Mouse (Mus musculus) frontal cortex, adult 2 months (tissue): ENCODE data around the gene 4930578G10Rik. TPM values are rescaled to one million over a fixed set of nuclear protein-coding genes. Genes with fewer than 3 reads are reported as not detected.
A peak's percentile ranks its signal among the peaks of the same experiment; 100 is the strongest.
"Not testable (repeated sequence)": the region's sequence is repeated elsewhere in the genome, so short reads cannot be mapped to it uniquely, and the experiment has no call there.

Experiments
- DNase-seq, 2 experiments: peaks; one replicate each; pipeline ENCODE4 v3.0.0; 2022; ENCODE audit warnings: low spot score in 1 of 2; ENCODE audit errors: extremely low spot score in 1 of 2
- polyA plus RNA-seq: library from polyadenylated mRNA; depleted of rRNA; stranded (reverse); fragments of >200 nt; gene quantifications from 2 replicates; pipeline ENCODE4 v1.2.3, GENCODE M21; 2012; rRNA removed

Gene 4930578G10Rik
- 0.92 and 1.3 TPM in 2 replicates for polyA plus RNA-seq

DNA sequence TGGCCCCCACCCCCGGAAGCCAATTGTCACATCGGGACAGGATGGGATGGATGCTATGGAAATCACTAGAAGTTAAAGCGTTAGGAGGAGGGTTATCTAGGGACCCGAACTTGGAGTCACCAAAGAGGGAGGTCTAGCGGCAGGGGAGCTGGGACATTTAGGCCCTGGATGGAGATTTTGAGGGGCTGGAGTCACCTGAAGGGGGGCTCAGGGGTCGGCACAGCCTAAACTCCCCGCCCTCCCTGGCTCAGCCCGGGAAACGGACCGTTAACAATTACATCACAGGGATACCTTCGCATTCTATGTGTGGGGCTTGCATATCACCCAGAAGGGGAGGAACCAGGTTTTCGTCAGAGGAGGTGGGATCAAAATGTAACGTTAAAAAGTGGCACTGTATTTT lies at the start of gene 4930578G10Rik:
TSS of gene 4930578G10Rik (plus strand) at position 301 of the 400 bp plus-strand sequence.
- DNase-seq: not testable (repeated sequence)

DNA sequence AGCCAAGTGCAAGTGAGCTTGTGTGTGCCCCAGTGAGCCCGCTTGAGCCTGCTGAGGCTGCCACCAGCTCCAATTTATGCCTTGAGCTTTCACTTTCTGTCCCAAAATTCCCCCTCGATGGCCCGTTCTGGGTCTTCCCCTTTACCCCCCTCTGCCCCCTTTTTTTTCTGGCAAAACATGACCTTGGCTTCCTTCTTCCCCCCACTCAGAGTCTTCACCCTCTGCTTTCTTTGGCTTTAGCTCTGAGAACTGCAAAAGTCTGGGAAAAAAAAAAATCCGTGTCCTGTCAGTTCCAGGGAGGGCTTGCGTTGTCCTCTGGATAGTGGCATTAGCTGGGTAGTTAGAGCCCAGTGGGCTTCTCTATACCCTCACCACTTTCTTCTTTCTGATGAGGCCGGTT lies 21.1 kb downstream of the 4930578G10Rik start, which contains the start of gene Ccl19:
TSS of gene Ccl19 (minus strand) at position 101 of the 400 bp plus-strand sequence.
- not testable (repeated sequence) for DNase-seq

DNA sequence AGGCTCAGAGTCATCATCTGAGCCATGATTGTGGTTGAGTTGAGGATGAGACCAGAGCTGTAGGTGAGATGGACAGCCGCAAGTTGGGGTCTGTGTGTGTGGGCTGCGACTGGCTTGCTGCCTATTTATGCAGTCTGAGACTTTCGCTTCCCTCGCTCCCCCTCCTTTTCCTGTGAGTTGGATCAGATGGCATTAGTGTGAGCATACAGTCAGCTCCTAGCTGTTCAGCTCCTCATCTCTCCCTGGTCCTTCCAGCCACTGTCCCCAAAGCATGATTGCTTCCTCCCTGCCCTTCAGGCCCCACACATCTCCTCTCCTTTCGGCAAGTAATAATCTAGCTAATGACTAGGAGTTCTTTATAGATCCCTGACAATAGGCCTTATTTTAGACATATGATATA lies 38.5 kb downstream of the 4930578G10Rik start, which contains the start of gene Ccl21a:
TSS of gene Ccl21a (minus strand) at position 101 of the 400 bp plus-strand sequence.
- DNase-seq: not testable (repeated sequence)

DNA sequence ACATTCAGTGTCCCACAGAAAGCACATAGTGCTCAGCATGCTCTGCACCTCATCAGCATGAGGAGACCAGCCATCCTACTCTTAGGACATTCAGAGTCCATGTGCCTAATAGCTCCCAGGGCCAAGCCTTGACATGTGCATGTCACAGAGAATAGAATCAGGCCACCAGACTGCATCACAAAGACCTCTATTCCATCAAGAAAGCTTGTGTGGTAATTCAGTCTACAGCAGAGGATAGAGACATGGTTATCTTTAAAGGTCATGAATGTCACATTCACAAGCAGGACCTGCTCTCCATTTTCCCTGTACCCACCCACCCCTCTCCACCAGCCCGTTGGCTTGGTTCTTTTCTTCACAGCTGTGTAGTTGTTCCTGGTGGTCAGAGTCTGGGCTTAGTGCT lies 118.4 kb downstream of the 4930578G10Rik start, which contains the start of gene Fam205a1:
TSS of gene Fam205a1 (minus strand) at position 101 of the 400 bp plus-strand sequence.
- not testable (repeated sequence) for DNase-seq

DNA sequence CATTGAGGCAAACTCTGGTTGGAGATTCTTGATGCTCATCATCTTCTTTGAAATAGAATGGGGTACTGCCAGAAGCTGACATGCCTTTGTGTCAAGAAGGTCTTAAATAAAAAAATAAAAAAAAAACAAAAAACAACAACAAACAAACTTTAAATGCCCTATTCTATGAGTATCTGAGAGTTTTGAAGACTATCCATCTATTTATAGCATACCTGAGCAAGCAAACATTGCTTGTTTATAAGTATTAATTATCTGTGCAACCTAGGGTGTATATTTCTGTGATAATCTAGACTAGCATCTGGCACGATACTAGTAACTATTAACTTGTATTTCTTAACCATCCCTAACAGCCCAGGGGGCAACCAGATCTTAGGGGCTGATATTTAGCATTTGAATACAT lies 121.3 kb downstream of the 4930578G10Rik start, which contains the start of gene Gm12394:
TSS of gene Gm12394 (minus strand) at position 101 of the 400 bp plus-strand sequence.
- DNase-seq: not testable (repeated sequence)

DNA sequence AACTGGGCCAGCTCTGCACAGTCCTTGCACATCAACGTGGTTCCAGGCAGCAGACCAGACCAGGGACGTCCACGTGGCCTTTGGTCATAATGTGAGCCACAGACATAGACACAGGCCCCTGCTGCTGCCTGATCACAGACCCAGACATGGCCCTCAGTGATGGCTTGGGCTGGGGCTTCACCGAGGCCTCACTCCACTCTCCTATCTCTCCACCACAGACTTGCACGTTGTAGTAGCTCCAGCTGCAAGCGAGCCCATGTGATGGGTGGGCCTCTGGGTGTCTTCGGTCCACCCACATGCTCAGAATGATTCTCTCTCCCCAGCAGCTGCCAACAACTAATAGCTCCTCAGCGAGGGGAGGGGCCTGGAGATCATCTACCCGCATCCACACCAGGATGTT lies 125.1 kb downstream of the 4930578G10Rik start:
- DNase-seq: not testable (repeated sequence)

DNA sequence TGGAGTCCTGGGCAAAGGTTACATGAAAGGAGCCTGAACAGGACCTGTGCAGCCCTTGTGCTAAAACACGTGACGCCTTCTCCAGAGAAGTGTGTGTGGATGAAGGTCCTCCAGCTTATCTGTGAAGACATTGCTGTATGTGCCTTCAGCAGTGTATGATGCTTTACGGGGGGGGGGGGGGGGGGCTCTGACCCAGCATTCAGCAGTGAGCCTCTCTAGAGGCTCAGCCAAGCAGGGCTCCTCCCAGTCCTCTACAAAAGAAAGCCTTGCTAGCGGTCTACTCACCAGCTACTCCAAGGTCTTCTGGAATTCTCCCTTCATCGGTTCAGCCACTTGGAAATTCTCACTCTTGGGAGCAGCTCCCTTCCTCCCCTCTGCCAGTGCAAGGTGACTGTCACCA lies 128.1 kb downstream of the 4930578G10Rik start:
- DNase-seq: not testable (repeated sequence)

DNA sequence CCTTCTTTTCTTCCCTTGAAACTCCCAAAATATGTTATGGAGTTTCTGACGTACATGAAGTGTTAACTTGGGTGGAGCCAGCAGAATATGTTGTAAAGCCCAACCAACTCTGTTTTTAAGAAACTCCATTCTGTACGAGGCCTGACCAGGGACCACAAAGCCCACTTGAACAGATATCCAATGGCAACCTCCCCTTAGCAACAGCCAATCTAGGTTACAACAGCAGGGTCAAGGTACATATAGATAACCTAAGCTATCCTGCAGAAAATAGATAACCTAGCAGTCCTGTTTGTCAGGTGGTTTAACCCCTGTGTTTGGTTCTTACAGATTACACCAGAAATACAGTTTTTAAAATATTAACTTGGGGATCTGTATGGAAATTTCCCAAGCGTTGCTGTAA lies 132.0 kb downstream of the 4930578G10Rik start:
- DNase-seq: no peak

DNA sequence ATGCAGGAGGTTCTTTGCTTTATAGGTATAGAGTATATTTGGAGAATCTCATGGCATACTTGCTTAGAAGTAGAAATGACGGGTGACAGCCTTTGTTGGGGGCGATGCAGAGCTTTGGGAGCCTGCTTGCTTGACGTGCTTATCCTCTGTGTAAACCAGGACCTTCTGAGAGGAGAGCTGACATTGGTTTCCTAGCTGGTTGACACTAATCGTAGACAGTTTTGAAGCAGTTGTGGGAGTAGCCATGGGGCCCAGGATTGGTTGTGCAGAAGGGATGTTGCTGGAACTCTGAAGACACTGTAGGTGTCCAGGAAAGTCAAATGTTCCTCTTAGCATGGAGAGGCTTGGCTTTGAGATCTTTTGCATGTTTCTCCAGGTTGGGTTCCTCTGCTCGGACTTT lies 132.8 kb downstream of the 4930578G10Rik start:
- no peak for DNase-seq

DNA sequence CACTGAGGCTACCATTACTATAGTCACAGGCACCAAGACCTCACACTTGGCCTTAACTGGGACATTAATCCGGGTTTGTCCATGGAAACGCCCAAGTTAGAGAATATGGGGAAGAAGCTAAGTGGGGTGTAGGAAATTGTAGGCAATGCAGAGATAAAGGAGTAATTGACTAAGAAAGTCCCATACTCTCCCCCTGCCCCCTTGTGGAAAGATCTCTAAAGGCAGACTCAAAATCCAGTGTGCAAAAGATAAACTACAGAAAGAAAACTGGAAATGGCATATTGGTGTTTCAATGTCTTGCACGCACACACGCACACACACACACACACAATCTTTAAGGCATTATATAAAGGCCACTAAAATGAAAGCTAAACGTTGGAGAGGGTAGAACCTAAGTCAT lies 135.4 kb downstream of the 4930578G10Rik start:
- peak in 1 of 2 experiments; percentile 15 for DNase-seq

DNA sequence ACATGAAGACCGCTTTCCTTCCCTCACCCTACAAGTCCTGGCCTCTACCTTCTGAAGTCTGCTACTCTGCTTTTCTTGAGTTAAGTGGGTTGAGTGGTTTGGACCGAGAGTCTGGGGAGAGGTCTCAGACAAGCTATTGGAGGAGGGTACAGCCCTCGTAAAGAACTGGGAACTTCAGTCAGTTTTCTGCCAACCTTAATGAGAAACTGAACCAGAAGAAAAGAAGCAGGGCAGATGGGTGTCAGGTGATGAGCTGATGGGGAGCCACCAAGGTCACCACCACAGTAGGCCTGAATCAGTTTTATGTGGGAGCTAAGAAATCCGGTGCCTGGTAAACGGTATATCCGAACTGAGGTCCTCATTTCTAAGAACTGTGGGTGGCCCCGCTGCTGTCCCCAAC lies 136.8 kb downstream of the 4930578G10Rik start:
- DNase-seq: no peak

DNA sequence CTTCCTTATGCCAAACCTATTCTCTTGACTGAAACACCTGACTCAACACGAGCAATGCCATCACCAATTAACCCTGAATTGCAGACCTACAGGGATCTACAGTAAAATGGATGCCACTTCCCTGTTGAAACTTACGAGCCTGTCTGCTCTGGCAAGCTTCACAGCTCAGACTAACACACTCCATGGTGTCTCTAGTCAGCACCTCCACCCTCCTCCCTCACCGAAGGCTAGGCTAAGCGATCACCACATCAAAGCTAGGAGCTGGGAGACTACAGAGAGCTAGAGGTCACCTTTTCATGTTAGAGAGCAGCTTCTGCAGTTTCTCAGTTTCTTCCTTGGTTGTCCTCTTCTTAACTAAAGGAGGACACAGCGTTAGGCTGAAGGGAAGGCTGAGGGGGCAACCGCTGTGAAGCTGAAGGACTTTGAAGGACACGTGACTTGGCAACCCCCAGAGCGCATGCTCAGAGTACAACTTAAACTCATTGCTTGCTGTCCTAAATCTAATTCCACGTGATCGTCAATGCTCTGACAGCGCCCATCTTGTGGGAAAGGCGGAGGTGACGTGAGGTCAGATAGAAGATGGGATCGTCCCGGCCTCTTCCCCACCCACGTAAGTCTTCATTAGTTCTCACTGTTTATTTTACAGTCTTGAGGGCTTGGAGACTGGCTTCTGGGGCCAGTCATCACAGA lies 137.5 kb downstream of the 4930578G10Rik start:
- DNase-seq: no peak

DNA sequence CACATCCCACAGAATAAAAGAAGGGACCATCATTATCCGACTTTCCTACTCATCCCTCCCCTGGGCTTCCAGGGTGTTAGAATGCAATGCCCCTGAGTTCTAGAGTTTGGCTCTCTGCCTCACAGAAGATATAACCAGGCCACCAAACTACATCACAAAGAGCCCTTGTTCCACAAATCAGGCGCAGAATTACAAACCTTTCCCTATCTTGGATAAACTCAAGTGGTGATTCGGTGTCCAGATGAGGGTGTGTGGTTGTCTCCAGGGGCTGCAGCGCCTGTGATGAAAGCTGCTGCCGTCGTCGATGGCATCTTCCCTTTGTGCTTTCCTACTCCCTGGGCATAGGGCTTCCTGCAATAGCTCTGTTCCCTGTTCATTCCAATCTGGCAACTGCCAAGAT lies 138.8 kb downstream of the 4930578G10Rik start, which contains the start of gene Fam205c:
TSS of gene Fam205c (minus strand) at position 101 of the 400 bp plus-strand sequence.
- no peak for DNase-seq

DNA sequence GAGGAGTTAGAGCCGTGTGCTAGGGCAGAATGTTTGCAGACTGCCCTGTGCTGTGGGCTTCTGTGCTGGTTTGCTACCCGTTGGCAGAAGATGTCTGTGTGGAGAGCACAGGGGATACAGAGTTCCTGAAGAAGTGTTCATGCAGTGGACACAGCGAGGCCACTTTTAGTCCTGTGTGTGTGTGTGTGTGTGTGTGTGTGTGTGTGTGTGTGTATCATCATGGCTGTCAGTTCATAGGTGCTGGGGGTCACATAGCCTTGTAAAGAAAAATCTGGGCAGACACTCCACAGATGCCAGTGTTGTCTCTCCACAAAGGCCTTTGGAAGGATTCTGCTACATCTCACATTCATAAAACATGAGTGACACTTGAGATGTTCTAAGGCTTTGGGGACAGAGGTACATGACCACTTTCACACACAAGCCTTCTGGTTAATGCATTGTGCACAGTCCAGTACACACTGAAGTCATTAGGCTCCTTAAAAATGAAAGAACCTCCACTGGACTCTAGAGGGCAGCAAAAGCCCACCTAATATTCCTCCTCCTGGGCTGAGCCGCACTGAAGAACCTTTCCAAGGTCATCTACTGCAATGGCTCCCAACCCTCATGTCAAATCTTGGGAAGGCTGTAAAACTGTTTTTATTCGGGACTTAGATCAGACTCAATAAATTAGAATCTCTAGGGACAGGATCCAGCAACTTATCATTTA lies 141.4 kb downstream of the 4930578G10Rik start:
- peak in 1 of 2 experiments; percentile 80 for DNase-seq

DNA sequence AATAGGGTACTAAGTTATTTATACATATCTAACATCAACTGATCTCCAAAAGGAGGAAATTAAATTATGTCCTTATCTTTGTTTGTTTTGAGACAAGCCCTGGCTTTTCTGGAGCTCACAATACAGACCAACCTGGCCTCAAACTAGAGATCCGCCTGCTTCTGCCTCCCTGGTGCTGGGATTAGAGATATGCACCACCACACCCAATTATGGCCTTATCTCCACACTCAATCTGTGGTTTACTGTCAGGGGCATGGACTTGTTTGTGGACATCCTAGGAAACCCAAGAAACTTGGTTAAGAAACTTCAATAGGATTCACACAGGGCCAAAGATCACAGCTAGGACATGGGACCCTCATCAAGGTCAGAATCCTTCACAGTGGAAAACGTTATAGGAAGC lies 142.3 kb downstream of the 4930578G10Rik start:
- no peak for DNase-seq

DNA sequence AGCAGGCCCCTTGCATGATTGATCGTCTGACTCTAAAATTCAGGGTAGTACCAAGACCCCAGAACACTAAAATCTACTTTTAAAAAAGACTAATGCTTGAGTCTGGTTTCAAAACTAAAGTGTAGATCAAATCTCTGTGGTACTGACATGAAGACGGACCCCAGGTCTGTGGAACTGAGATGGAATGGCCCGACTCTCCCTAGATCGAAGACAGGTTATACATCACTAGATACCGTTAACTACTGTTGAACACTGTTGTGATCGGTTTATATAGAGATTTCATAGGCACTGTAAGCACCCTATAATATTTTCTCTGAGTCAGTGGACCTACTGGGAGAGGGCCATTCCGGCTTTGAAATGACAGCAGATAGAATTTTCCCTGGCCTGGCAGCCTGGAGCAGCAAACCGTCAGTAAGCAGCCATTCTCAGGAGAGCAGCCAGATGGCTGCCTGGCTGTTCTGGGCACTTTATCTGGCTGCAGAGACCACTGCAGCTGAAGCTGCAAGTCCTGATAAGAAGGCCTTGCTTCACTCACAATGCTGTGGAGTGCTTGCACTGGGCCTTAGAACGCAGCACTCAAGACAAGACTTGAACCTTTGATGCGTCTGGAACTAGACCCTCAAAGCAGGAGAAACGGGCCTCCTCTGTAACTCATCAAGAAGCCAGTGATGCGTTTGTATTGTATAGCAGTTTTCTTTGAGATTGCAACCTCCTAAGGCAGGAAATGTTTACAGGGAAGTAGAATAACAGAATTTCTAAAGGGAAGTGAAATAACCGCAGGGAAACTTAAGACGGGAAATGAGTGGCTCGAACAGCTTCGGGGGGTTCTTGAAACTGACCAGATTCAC lies 144.7 kb downstream of the 4930578G10Rik start:
- DNase-seq: no peak

DNA sequence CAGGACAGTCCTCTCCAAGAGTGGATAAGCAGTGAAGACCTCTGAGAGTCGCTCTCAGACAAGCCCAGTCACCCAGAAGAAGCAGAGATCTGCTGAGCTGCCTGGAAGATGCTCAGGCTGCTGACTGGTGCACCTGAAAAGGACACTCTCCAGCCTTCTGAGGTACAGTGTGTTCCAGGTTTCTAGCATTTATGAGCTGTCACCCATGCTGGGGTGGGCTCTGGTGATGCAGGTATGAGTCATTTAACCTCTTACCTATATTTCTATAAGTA lies 145.3 kb downstream of the 4930578G10Rik start:
- DNase-seq: no peak

DNA sequence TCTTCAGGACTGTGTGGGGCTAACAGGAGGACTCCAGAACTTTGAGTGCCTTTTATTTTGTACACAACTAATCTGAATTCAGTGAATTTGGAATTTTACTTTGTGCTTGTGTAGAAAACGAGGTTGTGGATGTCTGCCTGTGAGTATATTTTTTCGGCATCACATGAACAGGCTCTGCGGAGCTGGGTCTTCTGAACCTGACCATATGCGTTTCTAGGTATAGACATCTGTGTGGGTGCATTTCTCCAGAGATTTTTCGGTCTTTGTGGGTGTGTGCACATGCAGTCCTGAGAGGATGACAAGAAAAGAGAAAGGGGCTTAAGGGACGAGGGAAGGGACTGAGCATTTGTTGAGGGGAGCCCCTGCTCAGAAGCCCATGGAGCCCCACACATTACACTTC lies 151.6 kb downstream of the 4930578G10Rik start:
- peak; percentile 40 to 60 for DNase-seq

DNA sequence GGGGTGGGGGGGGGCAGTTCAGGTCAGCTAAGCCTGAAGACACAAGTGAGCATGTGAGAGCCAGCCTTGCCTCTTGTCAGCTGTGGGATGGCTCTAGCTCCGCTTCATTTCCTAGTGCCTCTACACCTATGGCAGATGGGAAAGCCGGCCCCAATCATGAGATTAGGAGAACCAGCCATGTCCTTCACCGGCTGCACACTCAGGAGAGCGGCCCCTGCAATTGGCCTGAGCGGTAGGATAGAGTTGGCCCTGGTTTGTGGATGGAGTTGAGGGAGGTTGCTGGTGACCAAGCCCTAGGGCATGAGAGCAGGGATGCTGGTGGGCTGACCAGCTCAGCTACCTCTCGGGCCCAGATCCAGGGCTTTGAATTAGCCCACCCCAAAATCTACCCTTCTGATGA lies 153.5 kb downstream of the 4930578G10Rik start:
- DNase-seq: no peak

DNA sequence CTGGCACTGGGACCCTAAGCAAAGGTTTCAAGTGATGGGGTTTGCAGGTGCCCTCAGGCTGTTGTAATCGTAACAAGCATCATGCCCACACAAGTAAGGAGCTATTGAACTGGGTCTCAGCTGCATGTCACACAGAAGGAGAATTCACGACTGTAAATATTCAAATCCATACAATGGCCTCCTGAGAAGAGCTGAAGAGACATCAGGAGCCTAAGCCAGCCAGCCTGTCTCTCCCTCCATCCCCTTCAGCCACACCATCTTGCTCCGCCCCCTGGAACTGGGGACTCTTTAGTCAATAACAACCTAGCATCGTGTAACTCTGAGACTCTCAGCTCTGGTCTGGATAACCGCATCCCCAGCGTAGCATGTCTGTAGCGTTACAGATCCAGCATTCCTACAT lies 155.8 kb downstream of the 4930578G10Rik start:
- DNase-seq: no peak

DNA sequence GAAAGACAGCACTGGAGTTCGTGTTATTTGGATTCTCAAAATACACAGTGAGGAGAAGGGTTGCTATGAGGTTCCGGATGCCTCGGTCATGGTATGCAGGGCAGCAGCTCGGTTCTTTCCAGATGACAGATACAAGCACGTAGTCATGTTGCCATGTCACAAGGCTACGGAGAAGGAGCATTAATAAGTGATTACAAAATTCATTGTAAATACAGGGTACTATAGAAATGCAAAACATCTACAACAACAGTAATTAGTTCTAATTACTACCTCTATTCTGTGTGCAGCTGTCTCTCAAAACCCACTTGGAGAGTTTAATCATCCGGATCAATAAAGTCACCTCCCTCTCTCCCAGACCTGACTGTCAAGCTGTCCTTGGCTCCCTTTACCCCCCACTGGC lies 159.8 kb downstream of the 4930578G10Rik start:
- no peak for DNase-seq
